Mouse (Mus musculus): ENCODE data around the gene Jmjd6.

DNA sequence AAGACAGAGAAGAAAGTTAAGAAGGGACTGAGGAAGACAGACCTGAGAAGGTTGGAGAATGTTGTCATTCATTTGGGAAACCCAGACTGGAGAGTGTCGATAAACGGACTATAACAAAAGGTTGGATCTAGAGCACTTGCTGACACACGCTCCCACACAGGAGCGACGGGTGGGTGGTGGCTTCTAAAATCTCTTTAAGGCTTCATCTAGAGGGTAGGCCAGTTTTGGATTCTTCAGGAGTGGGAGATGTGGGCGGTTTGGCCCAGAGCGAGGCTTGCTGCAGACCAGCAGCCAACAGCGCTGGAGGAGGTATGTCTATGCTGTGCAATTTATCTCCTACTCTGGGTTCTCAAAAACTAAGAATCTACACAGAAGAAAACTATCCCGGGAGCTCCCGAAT lies 20.6 kb downstream of the Jmjd6 start:
- TF ChIP-seq POLR2A (IDR thresholded peaks at IDR 0.05; ENCODE audit: insufficient read depth, low read depth, low read length) (no peak), CTCF (IDR thresholded peaks at IDR 0.05; ENCODE audit: insufficient read depth, low read depth, low read length) (no peak)
